Mouse (Mus musculus) liver, adult 2 months (tissue): Measurements from ENCODE around the gene Gkn3. TPM values are rescaled to one million over a fixed set of nuclear protein-coding genes. Genes with fewer than 3 reads are reported as not detected.

Source experiments
- DNase-seq: peaks from one replicate; pipeline ENCODE4 v3.0.0-alpha.2; 2011; ENCODE audit warnings: low read depth, low spot score; ENCODE audit errors: extremely low read depth
- H3K27ac ChIP-seq: fragments of 200-500 bp; replicated peaks from 2 replicates; pipeline ENCODE4 v1.5.1; 2012; ENCODE audit warnings: low read depth, mild to moderate bottlenecking, control low read depth, inconsistent platforms, low read length; ENCODE audit not compliant: insufficient read depth
- H3K27me3 ChIP-seq: fragments of 200-500 bp; 2 replicates; pipeline ENCODE4 v1.6.1; 2012; ENCODE audit warnings: mild to moderate bottlenecking, moderate library complexity, low read length, inconsistent platforms; ENCODE audit not compliant: control insufficient read depth, insufficient read depth
- H3K36me3 ChIP-seq: fragments of 200-500 bp; 2 replicates; pipeline ENCODE4 v1.6.1; 2012; ENCODE audit warnings: low read length, inconsistent platforms; ENCODE audit not compliant: control insufficient read depth, insufficient read depth
- H3K4me1 ChIP-seq: fragments of 200-500 bp; 2 replicates; pipeline ENCODE4 v1.6.1; 2011; ENCODE audit warnings: low read length; ENCODE audit not compliant: control insufficient read depth, insufficient read depth
- H3K4me3 ChIP-seq: fragments of 200-500 bp; 2 replicates; pipeline ENCODE4 v1.5.1; 2011; ENCODE audit warnings: low read depth, mild to moderate bottlenecking, control low read depth, low read length, moderate library complexity; ENCODE audit not compliant: insufficient read depth
- H3K79me2 ChIP-seq: fragments of 200-500 bp; 2 replicates; pipeline ENCODE4 v1.6.1; 2012; ENCODE audit warnings: inconsistent platforms, mild to moderate bottlenecking, low read length, moderate library complexity; ENCODE audit not compliant: control insufficient read depth, insufficient read depth
- H3K9ac ChIP-seq: fragments of 200-500 bp; 2 replicates; pipeline ENCODE4 v1.6.1; 2012; ENCODE audit warnings: low read depth, mild to moderate bottlenecking, control low read depth, inconsistent platforms, low read length
- CTCF ChIP-seq: fragments of 200-500 bp; IDR thresholded peaks from 2 replicates; pipeline ENCODE4 v1.5.1; 2011; ENCODE audit warnings: low read depth, low read length, control low read depth
- POLR2A ChIP-seq: fragments of 200-500 bp; IDR thresholded peaks from 2 replicates; pipeline ENCODE4 v1.6.1; 2011; ENCODE audit warnings: low read length, control low read depth; ENCODE audit not compliant: insufficient read depth; ENCODE audit errors: extremely low read depth
- WGBS: fragments of 180-500 bp; shearing (Covaris S2); methylation state at CpG from one replicate; pipeline ENCODE4 v1.1.7; 2018; 5-methylcytosine and 5-hydroxymethylcytosine counted together
- polyA plus RNA-seq: library from polyadenylated mRNA; depleted of rRNA; stranded (reverse); fragments of >200 nt; gene quantifications from 2 replicates; pipeline ENCODE4 v1.2.3, GENCODE M21; 2012
- total RNA-seq: library from RNA; depleted of rRNA; stranded (reverse); fragments of >200 nt; gene quantifications from 2 replicates; pipeline ENCODE4 v1.2.3, GENCODE M21; 2014

Gkn3 gene
- total and polyA plus RNA-seq, 2 experiments, result not detected

- Histone ChIP-seq H3K27me3 (no peaks in the 10 kb centered on the region), H3K79me2 (no peaks in the 10 kb centered on the region), H3K27ac (no peak overlapping the region), H3K4me3 (no peak overlapping the region), H3K9ac (no peak overlapping the region), H3K4me1 (peaks cover under 1% of the 10 kb centered on the region; the same call in 1 of the 2 replicates), H3K36me3 (no peaks in the 10 kb centered on the region)
- DNase-seq, result peak; percentile 14
- 9% methylated on average over 24 of the region's 24 CpGs for WGBS
- TF ChIP-seq CTCF (peak; percentile 48), POLR2A (no peak)
These were observed 4.6 kb downstream of the Gkn3 start for GRCm38 (mm10) chr6:87383926-87384691.

GRCm38 (mm10) chr6:87373057-87373456 lies 15.7 kb downstream of the Gkn3 start, which contains the start of gene Gkn2:
Gene Gkn2 (plus strand): TSS chr6:87373357.
- H3K36me3 ChIP-seq, result no peaks in the 10 kb centered on the region
- H3K79me2 ChIP-seq, result no peaks in the 10 kb centered on the region
- H3K4me1 ChIP-seq, result no peaks in the 10 kb centered on the region
- TF ChIP-seq CTCF (no peak), POLR2A (no peak)
- no peak within 1 kb of the TSS for H3K9ac ChIP-seq
- H3K4me3 ChIP-seq, result no peak within 1 kb of the TSS
- H3K27ac ChIP-seq, result no peak within 1 kb of the TSS
- no peak for DNase-seq
- WGBS, result 71% methylated on average over 9 of the region's 9 CpGs
- no peaks in the 10 kb centered on the region for H3K27me3 ChIP-seq

DNA sequence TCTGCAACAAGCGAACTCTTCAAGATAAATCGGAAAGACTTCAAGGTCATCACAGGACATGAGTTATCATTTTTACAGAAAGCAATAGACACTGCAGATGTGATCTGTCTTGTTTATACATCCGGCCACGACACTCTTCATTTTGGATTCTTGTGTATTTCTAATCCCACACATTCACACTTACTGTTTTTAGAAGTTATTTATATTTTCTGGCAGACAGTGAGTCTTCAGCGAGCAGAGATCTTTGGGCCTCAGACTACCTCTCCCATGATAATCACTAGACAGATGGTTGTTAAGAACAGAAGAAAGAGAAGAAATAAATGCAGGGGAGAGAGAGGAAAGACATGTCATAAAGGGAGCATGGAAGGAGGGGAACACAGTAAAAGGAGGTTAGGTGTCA lies 19.5 kb downstream of the Gkn3 start:
- Histone ChIP-seq H3K27ac (no peak overlapping the region), H3K9ac (no peak overlapping the region), H3K36me3 (no peaks in the 10 kb centered on the region), H3K4me1 (no peaks in the 10 kb centered on the region), H3K4me3 (no peak overlapping the region), H3K27me3 (no peaks in the 10 kb centered on the region), H3K79me2 (no peaks in the 10 kb centered on the region)
- no peak for TF ChIP-seq POLR2A
- TF ChIP-seq CTCF, result no peak
- DNase-seq, result no peak
- 83% methylated on average over 5 of the region's 5 CpGs for WGBS

GRCm38 (mm10) chr6:87354441-87354840 lies 34.3 kb downstream of the Gkn3 start:
- Histone ChIP-seq H3K27me3 (no peaks in the 10 kb centered on the region), H3K4me3 (no peak overlapping the region), H3K4me1 (no peaks in the 10 kb centered on the region), H3K36me3 (no peaks in the 10 kb centered on the region), H3K79me2 (no peaks in the 10 kb centered on the region), H3K27ac (no peak overlapping the region), H3K9ac (no peak overlapping the region)
- 84% methylated on average over 5 of the region's 5 CpGs for WGBS
- TF ChIP-seq POLR2A (no peak), CTCF (no peak)
- no peak for DNase-seq

- no peak within 1 kb of the TSS for H3K9ac ChIP-seq
- no peaks in the 10 kb centered on the region for H3K79me2 ChIP-seq
- 0 out of 2 replicates have a peak, but pooled peaks cover 2% of the 10 kb centered on the region for H3K27me3 ChIP-seq
- TF ChIP-seq POLR2A, result no peak
- TF ChIP-seq CTCF, result no peak
- DNase-seq, result no peak
- 80% methylated on average over 8 of the region's 8 CpGs for WGBS
- H3K4me1 ChIP-seq, result no peaks in the 10 kb centered on the region
- no peak within 1 kb of the TSS for H3K27ac ChIP-seq
- H3K4me3 ChIP-seq, result no peak within 1 kb of the TSS
- H3K36me3 ChIP-seq, result no peaks in the 10 kb centered on the region
These were observed 37.9 kb downstream of the Gkn3 start, which contains the start of gene Gkn1 for GRCm38 (mm10) chr6:87350829-87351228. Gene Gkn1 (minus strand): TSS chr6:87350942.

GRCm38 (mm10) chr6:87335935-87336295 lies 52.8 kb downstream of the Gkn3 start:
- H3K4me3 ChIP-seq, result no peak overlapping the region
- peaks cover 3% of the 10 kb centered on the region; the same call in 1 of the 2 replicates for H3K4me1 ChIP-seq
- H3K9ac ChIP-seq, result no peak overlapping the region
- TF ChIP-seq CTCF (no peak), POLR2A (no peak)
- WGBS, result 35% methylated on average over 6 of the region's 6 CpGs
- no peak overlapping the region for H3K27ac ChIP-seq
- DNase-seq, result no peak
- H3K79me2 ChIP-seq, result no peaks in the 10 kb centered on the region
- peaks cover 7% of the 10 kb centered on the region; the same call in 1 of the 2 replicates for H3K27me3 ChIP-seq
- H3K36me3 ChIP-seq, result no peaks in the 10 kb centered on the region
